10 mouse cellular contexts compared by ENCODE assay signal in genomic region chr14:34500309-34500708, GRCm38 (mm10). TPM values are rescaled to one million over a fixed set of nuclear protein-coding genes. Genes with fewer than 3 reads are reported as not detected.
DNase-seq lines count a peak whose midpoint lies in the region; ATAC-seq and TF ChIP-seq lines count a peak whose summit lies in the region.
"Had no signal": no experiment of that assay in that cellular context is flagged by ENCODE, and none has a peak within 500 bp of the region (broad histone marks: within the 10 kb centered on the region; RNA-seq: fewer than 3 reads in every experiment).

No protein-coding gene starts in this region.

- peaks cover 24% of the 10 kb centered on the region for H3K36me3 ChIP-seq in heart, adult 2 months (ENCODE audit: control insufficient read depth, insufficient read depth, low read length)
- no peaks in the 10 kb centered on the region for H3K36me3 ChIP-seq in heart, postnatal 0 days (replicated peaks; ENCODE audit: control insufficient read depth, insufficient read depth, low read length)
- no peaks in the 10 kb centered on the region for H3K36me3 ChIP-seq in midbrain, embryonic 12.5 days

- 16% methylated on average over 4 of the region's 4 CpGs for WGBS in heart, adult 2 months
- WGBS in heart, postnatal 0 days: 9% methylated on average over 4 of the region's 4 CpGs
- 3% methylated on average over 4 of the region's 4 CpGs for WGBS in midbrain, embryonic 12.5 days

- no peak for ATAC-seq in heart, postnatal 0 days (ENCODE audit: insufficient read depth, low read depth)
- no peak for ATAC-seq in midbrain, embryonic 12.5 days (ENCODE audit: low FRiP score, low read depth)

- intact Hi-C loops in heart, adult 2 months (cut with DNase I): loop anchor here (5.0 kb wide), 1 partner anchor 38 kb away; no protein-coding TSS in a partner anchor

- TF ChIP-seq EP300 in heart, adult 2 months (IDR thresholded peaks at IDR 0.05; ENCODE audit: insufficient read depth, low read depth, low read length): no peak
- no peak for TF ChIP-seq EP300 in heart, postnatal 0 days (IDR thresholded peaks at IDR 0.05; ENCODE audit: low read depth)

- H3K4me1 ChIP-seq in heart, adult 2 months (ENCODE audit: control insufficient read depth, insufficient read depth, low read length): peaks cover 9% of the 10 kb centered on the region
- H3K4me1 ChIP-seq in heart, postnatal 0 days (ENCODE audit: control insufficient read depth, insufficient read depth): peaks cover 56% of the 10 kb centered on the region
- peaks cover 28% of the 10 kb centered on the region for H3K4me1 ChIP-seq in midbrain, embryonic 12.5 days

- peak overlapping the region; percentile 83 for H3K4me3 ChIP-seq in heart, adult 2 months
- H3K4me3 ChIP-seq in heart, postnatal 0 days (ENCODE audit: low read depth, low read length): peak overlapping the region; percentile 85
- peak overlapping the region; percentile 91 for H3K4me3 ChIP-seq in midbrain, embryonic 12.5 days

- DNase-seq in heart, adult 2 months: no peak
- DNase-seq in heart, postnatal 4 days: no peak
- peak; percentile 47 for DNase-seq in NIH3T3 (ENCODE audit: low read depth)
- DNase-seq in heart, postnatal 0 days (ENCODE audit: low spot score): no peak
- DNase-seq in thymus, postnatal 10 days (ENCODE audit: low spot score in 2 of 2): no peak
- no peak for DNase-seq in urinary bladder, postnatal 36 days (ENCODE audit: low spot score in 2 of 2)
- DNase-seq in c-Kit-positive CD71-positive TER-119-positive erythroid progenitor cells, embryonic 14.5 days (ENCODE audit: low spot score): no peak
- DNase-seq: gastrocnemius, postnatal 36 days; lung, postnatal 14 days had no signal

- H3K27ac ChIP-seq in heart, adult 2 months: peak overlapping the region; percentile 90; the same call in 1 of the 2 replicates
- H3K27ac ChIP-seq in heart, postnatal 0 days (ENCODE audit: low read depth): no peak overlapping the region
- H3K27ac ChIP-seq in midbrain, embryonic 12.5 days (replicated peaks): no peak overlapping the region

- H3K4me2 ChIP-seq in heart, postnatal 0 days (ENCODE audit: low read depth, low read length): peak overlapping the region; percentile 89
- H3K4me2 ChIP-seq in midbrain, embryonic 12.5 days (replicated peaks): peak overlapping the region; percentile 54

- H3K9me3 ChIP-seq in heart, postnatal 0 days (replicated peaks; ENCODE audit: control insufficient read depth, low read length): no peaks in the 10 kb centered on the region
- H3K9me3 ChIP-seq in midbrain, embryonic 12.5 days: no peaks in the 10 kb centered on the region

- peaks cover 2% of the 10 kb centered on the region; the same call in 1 of the 2 replicates for H3K27me3 ChIP-seq in heart, adult 2 months (ENCODE audit: control insufficient read depth, insufficient read depth, low read length)
- H3K27me3 ChIP-seq in heart, postnatal 0 days (ENCODE audit: control insufficient read depth, insufficient read depth, low read length): 0 out of 2 replicates have a peak, but pooled peaks cover 8% of the 10 kb centered on the region
- H3K27me3 ChIP-seq in midbrain, embryonic 12.5 days: no peaks in the 10 kb centered on the region

- no peak for TF ChIP-seq POLR2A in heart, adult 2 months (IDR thresholded peaks at IDR 0.05; ENCODE audit: insufficient read depth, low read depth, low read length)

- peak overlapping the region; percentile 54 for H3K9ac ChIP-seq in heart, adult 2 months (ENCODE audit: low read depth, low read length)
- no peak overlapping the region; the same call in 1 of the 2 replicates for H3K9ac ChIP-seq in heart, postnatal 0 days (replicated peaks; ENCODE audit: low read depth, low read length)
- H3K9ac ChIP-seq in midbrain, embryonic 12.5 days (replicated peaks): peak overlapping the region; percentile 28; the same call in 1 of the 2 replicates

- no peaks in the 10 kb centered on the region for H3K79me2 ChIP-seq in heart, adult 2 months (replicated peaks; ENCODE audit: control insufficient read depth, insufficient read depth, low read length)

- TF ChIP-seq CTCF in heart, adult 2 months (IDR thresholded peaks at IDR 0.05): no peak
- TF ChIP-seq CTCF in heart, postnatal 0 days (IDR thresholded peaks at IDR 0.05; ENCODE audit: low read depth): no peak

RNA-seq across cellular contexts. Expression of gene Bmpr1a, which starts 2.8 kb away (rescaled TPM):
- total RNA-seq in heart, adult 2 months (2021): 10 to 100 TPM; 58.4 to 62.5 TPM
- 13.8 and 38.2 TPM in 2 replicates for polyA plus RNA-seq in heart, adult 2 months (2012; rRNA removed)
- 100 to 1,000 TPM; 107 to 115 TPM for total RNA-seq in heart, postnatal 4 days (2021)
- total RNA-seq in heart, postnatal 0 days (2014; rRNA removed; ENCODE audit: low replicate concordance): 99.5 and 130 TPM in 2 replicates
- 37.2 and 38.6 TPM in 2 replicates for polyA plus RNA-seq in heart, postnatal 0 days (2015; fragmentation: Nextera tagmentation; extraction: Ambion mirVana)
- 43.3 and 44.1 TPM in 2 replicates for polyA plus RNA-seq in midbrain, embryonic 12.5 days (2016; fragmentation: Nextera tagmentation; extraction: Ambion mirVana)

RNA-seq across cellular contexts. Expression of gene 9230112D13Rik, which starts 22.3 kb away (rescaled TPM):
- not detected for total RNA-seq in heart, adult 2 months (2021)
- not detected in 2 replicates for polyA plus RNA-seq in heart, adult 2 months (2012; rRNA removed)
- not detected for total RNA-seq in heart, postnatal 4 days (2021)
- not detected in 2 replicates for total RNA-seq in heart, postnatal 0 days (2014; rRNA removed; ENCODE audit: low replicate concordance)
- not detected in 2 replicates for polyA plus RNA-seq in heart, postnatal 0 days (2015; fragmentation: Nextera tagmentation; extraction: Ambion mirVana)
- not detected in 2 replicates for polyA plus RNA-seq in midbrain, embryonic 12.5 days (2016; fragmentation: Nextera tagmentation; extraction: Ambion mirVana)
- total RNA-seq: gastrocnemius, postnatal 36 days had no signal
